Mouse (Mus musculus): ENCODE data around the gene Vcam1. TPM values are rescaled to one million over a fixed set of nuclear protein-coding genes. Genes with fewer than 3 reads are reported as not detected.
A peak's percentile ranks its signal among the peaks of the same experiment; 100 is the strongest.

Gene Vcam1
- total RNA-seq, 2 experiments from 2014 or later = 34.6 to 35.2 TPM

- intact Hi-C loops (cut with DNase I) = no loop called here
Observed at GRCm38 (mm10) chr3:116128311-116129204, 930 bp downstream of the Vcam1 start.

GRCm38 (mm10) chr3:116127836-116128235, 1.7 kb downstream of the Vcam1 start:
- intact Hi-C loops (cut with DNase I) = no loop called here
- DNase-seq (ENCODE audit: low spot score in 2 of 2) = no peak

More at GRCm38 (mm10) chr3:116128311-116129204, 930 bp downstream of the Vcam1 start:
- no peak for DNase-seq (ENCODE audit: low spot score in 2 of 2)

GRCm38 (mm10) chr3:116127281-116127680, 2.2 kb downstream of the Vcam1 start:
- DNase-seq (ENCODE audit: low spot score in 2 of 2) = no peak
- intact Hi-C loops (cut with DNase I) = no loop called here

DNA sequence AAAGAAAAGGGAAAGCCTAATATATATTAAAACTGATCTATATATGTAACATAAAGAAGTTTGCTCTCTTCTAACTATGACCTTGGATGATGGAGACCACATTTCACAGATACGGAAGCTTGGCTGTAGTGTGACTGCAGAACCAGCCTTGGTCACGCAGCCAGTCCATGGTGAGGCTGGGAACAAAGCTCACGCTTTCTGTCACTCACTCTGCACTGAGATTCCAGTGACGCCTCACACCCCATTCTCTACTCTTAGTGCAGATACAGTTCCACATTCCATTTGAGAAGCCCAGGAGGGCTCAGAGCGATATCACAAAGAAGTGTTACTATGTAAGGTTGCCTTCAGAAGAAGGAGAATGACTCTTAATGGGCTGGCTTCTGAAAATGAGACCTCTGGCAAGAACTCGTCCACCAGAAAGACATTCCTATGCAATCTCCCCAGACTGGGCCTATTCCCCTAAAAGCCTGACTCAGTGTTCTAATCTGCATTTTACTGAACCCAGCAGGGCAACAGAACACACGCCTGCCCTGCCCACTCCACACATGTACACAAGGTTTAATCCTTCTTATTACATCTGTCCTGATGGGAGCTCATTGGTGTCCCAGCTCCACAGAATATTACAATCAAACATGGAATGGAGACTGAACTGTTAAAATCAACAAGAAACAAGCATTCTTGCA, 2.8 kb downstream of the Vcam1 start:
- no peak for DNase-seq (ENCODE audit: low spot score in 2 of 2)
- intact Hi-C loops (cut with DNase I) = no loop called here

DNA sequence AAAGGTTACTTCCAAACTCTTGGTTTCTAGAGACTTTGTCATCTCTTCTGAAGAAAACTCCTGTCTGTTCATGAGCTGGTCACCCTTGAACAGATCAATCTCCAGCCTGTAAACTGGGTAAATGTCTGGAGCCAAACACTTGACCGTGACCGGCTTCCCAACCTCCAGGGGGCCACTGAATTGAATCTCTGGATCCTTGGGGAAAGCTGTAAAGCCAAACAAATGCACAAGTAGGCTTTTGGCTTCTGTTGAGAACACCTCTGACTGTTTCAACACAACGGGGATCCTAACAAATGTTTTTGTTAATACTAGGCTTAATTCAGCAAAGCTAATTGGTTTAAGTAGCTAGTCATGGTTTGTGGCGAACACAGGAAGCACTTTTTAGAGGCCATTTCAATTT, 3.4 kb downstream of the Vcam1 start:
- intact Hi-C loops (cut with DNase I) = no loop called here
- DNase-seq (ENCODE audit: low spot score in 2 of 2) = no peak

DNA sequence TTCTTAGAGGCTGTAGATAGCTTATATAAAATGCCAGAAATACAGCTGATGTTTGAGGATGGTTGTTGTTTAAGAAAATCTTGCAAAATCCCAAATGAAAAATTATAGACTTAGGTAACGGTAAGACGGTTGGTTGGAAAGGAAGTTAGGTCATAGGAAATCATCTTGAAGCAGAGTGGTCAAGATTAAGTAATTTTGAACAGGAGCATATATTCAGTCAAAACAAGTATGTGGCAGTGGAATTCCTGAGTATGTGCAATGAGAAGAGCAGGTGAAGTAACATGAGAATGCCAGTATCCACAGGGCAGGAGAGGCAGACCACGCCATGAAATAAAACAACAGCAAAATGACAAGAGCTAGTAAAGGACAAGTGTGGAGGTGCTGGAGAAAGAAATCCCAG, 5.7 kb downstream of the Vcam1 start:
- intact Hi-C loops (cut with DNase I) = no loop called here
- no peak for DNase-seq (ENCODE audit: low spot score in 2 of 2)

DNA sequence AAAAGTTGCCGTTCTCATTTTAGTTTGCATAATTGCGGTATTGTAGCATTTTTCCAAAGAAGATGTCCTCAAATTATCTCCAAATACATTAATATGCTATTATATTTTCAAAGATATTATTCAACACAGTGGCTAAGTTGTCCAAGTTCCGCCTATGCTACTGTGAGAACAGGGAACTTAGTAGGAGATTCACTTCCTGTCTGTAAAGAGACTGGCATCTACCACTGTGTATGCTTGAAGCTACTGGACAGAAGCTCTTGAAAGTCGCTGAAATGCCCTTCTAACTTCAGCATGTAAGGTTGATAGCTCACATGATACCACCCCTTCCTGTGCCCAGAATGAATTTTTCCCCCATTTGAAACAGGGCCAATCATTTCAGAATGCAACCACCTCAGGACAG, 6.8 kb downstream of the Vcam1 start:
- no peak for DNase-seq (ENCODE audit: low spot score in 2 of 2)
- intact Hi-C loops (cut with DNase I) = no loop called here

DNA sequence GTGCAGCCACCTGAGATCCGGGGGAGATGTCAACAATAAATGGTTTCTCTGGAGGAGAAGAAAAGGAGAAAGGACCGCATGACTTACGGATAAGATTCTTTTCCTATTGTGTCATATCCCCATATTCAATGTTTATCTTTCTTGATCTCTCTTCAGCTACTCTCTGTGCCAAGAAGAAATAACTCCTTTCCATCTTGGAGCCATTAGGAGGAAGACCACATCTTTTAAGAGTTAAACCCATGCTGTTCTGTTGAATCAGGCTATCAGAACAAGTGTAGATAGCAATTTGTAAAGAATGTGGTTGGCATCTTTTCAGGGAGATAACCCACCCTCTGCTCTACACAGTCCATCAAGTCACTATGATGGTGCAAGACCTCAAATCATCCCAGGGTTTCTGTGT, 8.5 kb downstream of the Vcam1 start:
- intact Hi-C loops (cut with DNase I) = no loop called here
- DNase-seq (ENCODE audit: low spot score in 2 of 2) = no peak

DNA sequence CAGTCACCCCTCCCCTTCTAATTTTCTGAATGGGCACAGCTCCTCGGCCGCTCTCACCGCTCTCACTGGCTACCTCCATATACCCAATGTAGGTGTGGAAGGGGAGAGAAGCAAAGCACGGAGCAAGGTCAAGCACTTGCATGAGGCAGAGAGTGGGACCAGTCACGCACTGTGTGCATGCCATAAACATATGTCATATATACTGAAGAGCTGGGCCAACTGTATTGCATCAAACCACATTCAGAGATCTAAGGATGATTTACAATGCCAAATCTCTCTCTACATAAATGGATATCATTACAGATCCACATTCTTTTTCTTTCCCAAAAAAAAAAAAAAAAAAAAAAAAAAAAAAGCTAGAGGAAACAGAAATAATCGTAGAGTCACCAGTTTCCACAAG, 9.1 kb downstream of the Vcam1 start:
- DNase-seq (ENCODE audit: low spot score in 2 of 2) = no peak
- intact Hi-C loops (cut with DNase I) = no loop called here

GRCm38 (mm10) chr3:116119162-116119561, 10.3 kb downstream of the Vcam1 start:
- intact Hi-C loops (cut with DNase I) = no loop called here
- DNase-seq (ENCODE audit: low spot score in 2 of 2) = no peak

- intact Hi-C loops (cut with DNase I) = no loop called here
- no peak for DNase-seq (ENCODE audit: low spot score in 2 of 2)
Observed at GRCm38 (mm10) chr3:116117046-116117445, 12.4 kb downstream of the Vcam1 start.

- peak; percentile 51 to 78 for DNase-seq (ENCODE audit: low spot score in 2 of 2)
- intact Hi-C loops (cut with DNase I) = no loop called here
Observed at GRCm38 (mm10) chr3:116114249-116115188, 15.0 kb downstream of the Vcam1 start.

GRCm38 (mm10) chr3:116113443-116114241, 15.8 kb downstream of the Vcam1 start:
- intact Hi-C loops (cut with DNase I) = no loop called here
- DNase-seq (ENCODE audit: low spot score in 2 of 2) = no peak

DNA sequence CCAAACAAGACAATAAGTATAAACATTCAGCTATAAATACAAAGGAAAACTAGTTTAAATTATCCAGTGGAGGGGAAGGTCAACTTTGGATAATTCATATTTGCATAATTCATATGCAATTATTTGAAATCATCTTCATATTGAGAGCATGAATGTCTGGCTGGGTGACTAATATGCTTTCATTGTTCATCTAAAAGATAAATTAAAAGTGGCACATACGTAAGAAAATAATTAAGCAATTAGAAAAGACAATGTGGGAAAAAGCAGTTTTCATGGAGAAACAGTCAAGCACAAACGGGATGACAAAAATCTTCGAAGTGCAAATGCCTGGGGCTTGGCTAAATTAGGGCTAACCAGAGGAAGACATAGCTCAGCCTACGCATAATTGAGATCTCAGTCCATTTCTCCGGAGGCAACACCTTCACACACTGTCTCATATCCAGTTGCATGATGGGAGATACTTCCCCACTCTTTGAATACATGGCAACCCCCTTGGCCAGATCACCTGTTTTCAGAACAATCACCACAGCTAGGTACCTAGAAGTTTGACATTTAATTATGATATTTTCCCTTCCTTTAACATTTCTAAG, 16.6 kb downstream of the Vcam1 start:
- DNase-seq (ENCODE audit: low spot score in 2 of 2) = no peak
- intact Hi-C loops (cut with DNase I) = no loop called here

DNA sequence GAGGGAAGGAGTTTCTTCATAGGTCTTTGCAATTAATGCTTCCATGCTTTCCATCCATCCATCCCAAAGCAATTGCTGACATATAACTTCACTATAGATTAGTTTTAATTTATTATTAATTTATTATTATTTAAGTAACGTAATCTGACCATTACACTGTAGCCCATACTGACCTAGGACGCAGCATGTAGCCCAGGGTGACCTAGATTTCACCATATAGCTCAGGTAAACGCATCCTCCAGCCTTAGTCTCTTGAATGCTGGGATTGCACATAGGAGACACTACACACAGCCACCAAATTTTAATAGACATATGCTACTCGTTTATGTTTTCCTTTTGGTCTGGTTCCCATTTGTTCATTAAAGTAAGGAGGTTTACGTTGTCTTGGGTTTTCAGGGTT, 23.8 kb downstream of the Vcam1 start:
- intact Hi-C loops (cut with DNase I) = no loop called here
- no peak for DNase-seq (ENCODE audit: low spot score in 2 of 2)

GRCm38 (mm10) chr3:116104866-116105647, 24.4 kb downstream of the Vcam1 start:
- DNase-seq (ENCODE audit: low spot score in 2 of 2) = peak; percentile 55 to 63
- intact Hi-C loops (cut with DNase I) = no loop called here

GRCm38 (mm10) chr3:116104270-116104669, 25.2 kb downstream of the Vcam1 start:
- no peak for DNase-seq (ENCODE audit: low spot score in 2 of 2)
- intact Hi-C loops (cut with DNase I) = no loop called here

DNA sequence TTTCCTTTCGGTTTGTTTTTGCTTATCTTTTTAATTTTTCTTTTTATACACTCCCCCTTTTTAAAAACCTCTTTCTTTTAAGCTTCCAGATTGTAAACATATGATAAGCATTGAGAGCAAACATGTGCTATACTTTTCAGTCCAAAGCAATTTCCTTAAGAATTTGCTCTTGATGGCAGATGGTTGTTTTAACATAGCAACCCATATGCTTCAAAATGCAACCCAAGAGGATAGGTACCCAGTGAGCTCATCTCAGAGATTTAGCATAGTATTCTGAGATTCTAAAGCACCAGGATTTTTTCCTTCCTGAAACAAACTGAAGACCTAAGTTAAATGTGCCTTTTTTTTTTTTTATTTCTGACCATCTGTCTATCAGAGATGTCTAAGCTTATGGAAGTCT, 28.6 kb downstream of the Vcam1 start:
- intact Hi-C loops (cut with DNase I) = no loop called here
- peak in 1 of 2 experiments; percentile 59 for DNase-seq (ENCODE audit: low spot score in 2 of 2)

Measured in left cerebral cortex, postnatal 14 days (tissue).